Mouse (Mus musculus) kidney, adult 2 months (tissue): ENCODE results near the gene Eef2kmt. TPM values are rescaled to one million over a fixed set of nuclear protein-coding genes. Genes with fewer than 3 reads are reported as not detected.
A peak's percentile ranks its signal among the peaks of the same experiment; 100 is the strongest.

Experiments used
- DNase-seq: peaks from one replicate; pipeline ENCODE4 v3.0.0; 2021
- H3K27ac ChIP-seq: fragments of 200-500 bp; 2 replicates; pipeline ENCODE4 v1.5.1; 2012; ENCODE audit warnings: low read depth, low read length, control low read depth, inconsistent platforms; ENCODE audit not compliant: insufficient read depth
- H3K27me3 ChIP-seq: fragments of 200-500 bp; replicated peaks from 2 replicates; pipeline ENCODE4 v1.6.1; 2012; ENCODE audit warnings: mild to moderate bottlenecking, moderate library complexity, low read length, inconsistent platforms; ENCODE audit not compliant: control insufficient read depth, insufficient read depth
- H3K36me3 ChIP-seq: fragments of 200-500 bp; 2 replicates; pipeline ENCODE4 v1.6.1; 2012; ENCODE audit warnings: mild to moderate bottlenecking, moderate library complexity, low read length, inconsistent platforms; ENCODE audit not compliant: control insufficient read depth, insufficient read depth
- H3K4me1 ChIP-seq: fragments of 200-500 bp; 2 replicates; pipeline ENCODE4 v1.6.1; 2011; ENCODE audit warnings: low read length; ENCODE audit not compliant: control insufficient read depth, insufficient read depth
- H3K4me3 ChIP-seq: fragments of 200-500 bp; 2 replicates; pipeline ENCODE4 v1.5.1; 2011; ENCODE audit warnings: mild to moderate bottlenecking, low read depth, low read length, control low read depth; ENCODE audit not compliant: insufficient read depth
- CTCF ChIP-seq: fragments of 200-500 bp; conservative IDR thresholded peaks from 2 replicates; pipeline ENCODE4 v1.5.1; 2011; ENCODE audit warnings: low read depth, mild to moderate bottlenecking, control low read depth, low read length, moderate library complexity, mixed read lengths; ENCODE audit not compliant: insufficient read depth, insufficient read length
- POLR2A ChIP-seq: fragments of 200-500 bp; IDR thresholded peaks from one replicate; pipeline ENCODE4 v1.6.1; 2011; ENCODE audit warnings: low read depth, low read length, control low read depth
- WGBS: fragments of 180-500 bp; shearing (Covaris S2); methylation state at CpG from one replicate; pipeline ENCODE4 v1.1.7; 2018; 5-methylcytosine and 5-hydroxymethylcytosine counted together
- polyA plus RNA-seq: library from polyadenylated mRNA; depleted of rRNA; stranded (reverse); fragments of >200 nt; gene quantifications from 2 replicates; pipeline ENCODE4 v1.2.3, GENCODE M21; 2012; rRNA removed

The Eef2kmt gene
- polyA plus RNA-seq = 59.1 and 68.1 TPM in 2 replicates

- DNase-seq = peak; percentile 100
- peak within 1 kb of the TSS; percentile 67 for H3K4me3 ChIP-seq
- WGBS = 2% methylated on average over 57 of the region's 57 CpGs
- no peaks in the 10 kb centered on the region for H3K27me3 ChIP-seq
- H3K4me1 ChIP-seq = no peaks in the 10 kb centered on the region; the same call in 1 of the 2 replicates
- no peaks in the 10 kb centered on the region for H3K36me3 ChIP-seq
- peak; percentile 56 for TF ChIP-seq CTCF
- TF ChIP-seq POLR2A = no peak
- peak within 1 kb of the TSS; percentile 45; the same call in 1 of the 2 replicates for H3K27ac ChIP-seq
Measured at GRCm38 (mm10) chr16:5255779-5256496, at the start of gene Eef2kmt. Gene Eef2kmt, minus strand, starts transcription at chr16:5255983.

GRCm38 (mm10) chr16:5295238-5295637 is 39.5 kb upstream of the Eef2kmt start:
- H3K4me1 ChIP-seq = no peaks in the 10 kb centered on the region
- no peak for TF ChIP-seq CTCF
- no peak for TF ChIP-seq POLR2A
- no peak for DNase-seq
- no peak overlapping the region for H3K4me3 ChIP-seq
- no peaks in the 10 kb centered on the region for H3K36me3 ChIP-seq
- no peaks in the 10 kb centered on the region for H3K27me3 ChIP-seq
- H3K27ac ChIP-seq = no peak overlapping the region
- 60% methylated on average over 5 of the region's 5 CpGs for WGBS

GRCm38 (mm10) chr16:5285376-5285775 is 29.6 kb upstream of the Eef2kmt start:
- H3K27ac ChIP-seq = no peak overlapping the region
- no peaks in the 10 kb centered on the region for H3K36me3 ChIP-seq
- no peaks in the 10 kb centered on the region for H3K27me3 ChIP-seq
- TF ChIP-seq CTCF (no peak), POLR2A (no peak)
- H3K4me3 ChIP-seq = no peak overlapping the region
- no peak for DNase-seq
- H3K4me1 ChIP-seq = no peaks in the 10 kb centered on the region
- 61% methylated on average over 3 of the region's 3 CpGs for WGBS

- Histone ChIP-seq H3K4me1 (no peaks in the 10 kb centered on the region), H3K4me3 (no peak overlapping the region), H3K36me3 (no peaks in the 10 kb centered on the region), H3K27me3 (no peaks in the 10 kb centered on the region), H3K27ac (no peak overlapping the region)
- DNase-seq = no peak
- WGBS = 89% methylated on average over 9 of the region's 9 CpGs
- no peak for TF ChIP-seq CTCF
- no peak for TF ChIP-seq POLR2A
Measured at GRCm38 (mm10) chr16:5282686-5283085, 26.9 kb upstream of the Eef2kmt start.

- Histone ChIP-seq H3K27me3 (no peaks in the 10 kb centered on the region), H3K36me3 (no peaks in the 10 kb centered on the region), H3K4me1 (no peaks in the 10 kb centered on the region), H3K4me3 (no peak overlapping the region), H3K27ac (no peak overlapping the region)
- TF ChIP-seq POLR2A = no peak
- no peak for TF ChIP-seq CTCF
- whole genome bisulfite sequencing = 76% methylated on average over 5 of the region's 5 CpGs
- DNase-seq = no peak
Measured at GRCm38 (mm10) chr16:5279571-5280222, 23.9 kb upstream of the Eef2kmt start.

- Histone ChIP-seq H3K4me3 (no peak overlapping the region), H3K27ac (no peak overlapping the region), H3K27me3 (no peaks in the 10 kb centered on the region), H3K4me1 (no peaks in the 10 kb centered on the region), H3K36me3 (no peaks in the 10 kb centered on the region)
- DNase-seq = no peak
- 80% methylated on average over 3 of the region's 3 CpGs for WGBS
- no peak for TF ChIP-seq CTCF
- TF ChIP-seq POLR2A = no peak
Measured at GRCm38 (mm10) chr16:5272371-5272770, 16.6 kb upstream of the Eef2kmt start.

GRCm38 (mm10) chr16:5271411-5272035 is 15.7 kb upstream of the Eef2kmt start:
- no peak for TF ChIP-seq CTCF
- TF ChIP-seq POLR2A = no peak
- H3K27me3 ChIP-seq = no peaks in the 10 kb centered on the region
- H3K4me1 ChIP-seq = no peaks in the 10 kb centered on the region
- 87% methylated on average over 4 of the region's 4 CpGs for WGBS
- no peaks in the 10 kb centered on the region for H3K36me3 ChIP-seq
- DNase-seq = no peak
- no peak overlapping the region for H3K4me3 ChIP-seq
- H3K27ac ChIP-seq = no peak overlapping the region
